Mouse (Mus musculus) forebrain, embryonic 15.5 days (tissue): ENCODE results near the gene Rnf157. TPM values are rescaled to one million over a fixed set of nuclear protein-coding genes. Genes with fewer than 3 reads are reported as not detected.
A peak's percentile ranks its signal among the peaks of the same experiment; 100 is the strongest.

Experiments
- ATAC-seq: fragments of 200-750 bp; cut with Nextera tagmentation; replicated peaks from 2 replicates; pipeline ENCODE4 v1.8.0; 2017; ENCODE audit warnings: mild to moderate bottlenecking, moderate TSS enrichment, moderate library complexity
- H3K27ac ChIP-seq: fragments of 300-500 bp; sonication (generic); replicated peaks from 2 replicates; pipeline ENCODE4 v1.5.1; 2015; ENCODE audit warnings: mild to moderate bottlenecking, inconsistent platforms
- H3K27me3 ChIP-seq: fragments of 300-500 bp; sonication (generic); 2 replicates; pipeline ENCODE4 v1.6.1; 2015; ENCODE audit warnings: inconsistent platforms
- H3K36me3 ChIP-seq: fragments of 300-500 bp; sonication (generic); 2 replicates; pipeline ENCODE4 v1.6.1; 2015; ENCODE audit warnings: mild to moderate bottlenecking, inconsistent platforms
- H3K4me1 ChIP-seq: fragments of 300-500 bp; sonication (generic); 2 replicates; pipeline ENCODE4 v1.6.1; 2015; ENCODE audit warnings: inconsistent platforms
- H3K4me2 ChIP-seq: fragments of 300-500 bp; sonication (generic); replicated peaks from 2 replicates; pipeline ENCODE4 v1.6.1; 2015; ENCODE audit warnings: mild to moderate bottlenecking, inconsistent platforms
- H3K4me3 ChIP-seq: fragments of 300-500 bp; sonication (generic); 2 replicates; pipeline ENCODE4 v1.5.1; 2015; ENCODE audit warnings: mild to moderate bottlenecking, inconsistent platforms
- H3K9ac ChIP-seq: fragments of 300-500 bp; sonication (generic); replicated peaks from 2 replicates; pipeline ENCODE4 v1.6.1; 2015; ENCODE audit warnings: mild to moderate bottlenecking, inconsistent platforms
- H3K9me3 ChIP-seq: fragments of 300-500 bp; sonication (generic); 2 replicates; pipeline ENCODE4 v1.6.1; 2016; ENCODE audit warnings: inconsistent platforms
- WGBS: fragments of 180-500 bp; shearing (Covaris S2); methylation state at CpG from one replicate; pipeline ENCODE4 v1.1.7; 2015; ENCODE audit warnings: mixed read lengths; 5-methylcytosine and 5-hydroxymethylcytosine counted together
- polyA plus RNA-seq: library from polyadenylated mRNA; unstranded; fragments of >200 nt; fragmentation: Nextera tagmentation; extraction: Ambion mirVana; gene quantifications from 2 replicates; pipeline ENCODE4 v1.2.1, GENCODE M21; 2015

Rnf157 gene
- polyA plus RNA-seq, 1 experiment from 2014 or later, result 53.4 TPM

DNA sequence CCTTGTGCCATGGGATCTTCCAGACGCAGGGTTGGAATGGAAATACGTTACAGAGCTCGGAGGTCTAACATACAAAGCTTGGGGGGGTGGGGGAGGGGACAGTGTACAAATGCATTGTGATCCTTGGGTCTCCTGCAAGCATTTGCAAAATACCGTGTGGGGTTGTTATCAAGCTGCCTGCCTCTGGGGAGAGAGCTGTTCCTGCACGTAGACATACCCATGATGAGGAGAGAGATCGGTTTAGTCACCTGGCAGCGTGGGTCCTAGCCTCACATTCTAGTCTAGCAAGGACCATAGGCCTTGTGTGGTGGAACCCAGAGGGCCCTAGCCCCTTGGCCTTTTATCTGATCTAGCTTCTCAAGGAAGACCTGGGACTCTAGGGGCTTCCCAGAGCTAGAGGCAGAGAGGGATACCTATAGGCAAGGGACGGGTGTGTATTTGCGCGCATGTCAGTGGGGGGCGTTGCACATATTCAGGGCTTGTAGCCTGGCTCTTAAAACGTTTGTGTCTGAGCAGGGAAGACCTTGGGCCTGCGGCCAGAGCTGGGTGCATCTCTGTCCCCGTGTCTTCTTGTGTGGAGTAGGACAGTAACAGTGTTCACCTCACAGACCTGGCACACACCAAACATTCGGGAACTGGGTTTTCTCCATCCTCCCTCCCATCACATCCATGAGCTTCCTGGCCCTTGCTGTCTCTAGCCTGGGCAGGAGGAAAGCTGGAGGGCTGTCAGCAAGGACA, 29.5 kb upstream of the Rnf157 start:
- ATAC-seq, result no peak
- Histone ChIP-seq H3K9ac (no peak overlapping the region), H3K4me2 (no peak overlapping the region), H3K9me3 (no peaks in the 10 kb centered on the region), H3K27ac (no peak overlapping the region), H3K4me3 (no peak overlapping the region), H3K4me1 (peaks cover 17% of the 10 kb centered on the region), H3K27me3 (peaks cover 10% of the 10 kb centered on the region; the same call in 1 of the 2 replicates), H3K36me3 (peaks cover 16% of the 10 kb centered on the region; the same call in 1 of the 2 replicates)
- WGBS, result 75% methylated on average over 15 of the region's 15 CpGs

DNA sequence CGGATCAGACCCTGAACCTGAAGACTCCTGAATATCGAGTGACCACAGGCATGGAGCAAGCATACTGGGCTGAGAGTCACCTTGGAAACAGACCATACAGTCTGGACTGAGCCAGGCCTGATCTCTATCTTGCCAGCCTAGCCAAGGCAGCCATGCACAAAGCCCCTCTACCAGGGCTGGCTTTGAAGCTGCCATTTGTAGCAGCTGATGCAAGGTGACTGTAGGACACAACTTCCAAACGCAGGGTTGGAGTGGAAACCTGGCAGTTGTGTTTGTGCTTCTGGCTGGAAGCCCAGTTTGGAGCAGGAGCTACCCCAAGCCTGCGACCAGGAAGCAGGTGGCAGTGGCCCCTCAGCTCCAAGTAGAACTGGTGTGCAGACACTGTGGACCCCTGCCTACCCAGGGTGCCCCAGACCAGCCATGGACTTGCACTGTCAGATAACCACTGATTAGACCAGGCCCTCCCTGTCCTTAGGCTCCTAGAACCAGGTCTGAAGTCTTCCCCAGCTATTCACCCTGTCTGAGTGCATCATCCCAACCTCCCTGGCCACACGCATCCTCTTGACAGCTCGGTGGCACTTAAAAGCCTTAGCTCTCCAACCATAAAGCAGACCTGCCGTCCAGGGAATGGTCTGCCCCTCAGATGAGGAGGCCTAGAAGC, 27.7 kb upstream of the Rnf157 start:
- Histone ChIP-seq H3K4me3 (no peak overlapping the region), H3K4me1 (peaks cover 31% of the 10 kb centered on the region), H3K9ac (no peak overlapping the region), H3K9me3 (no peaks in the 10 kb centered on the region), H3K4me2 (no peak overlapping the region), H3K36me3 (peaks cover 17% of the 10 kb centered on the region; the same call in 1 of the 2 replicates), H3K27me3 (no peaks in the 10 kb centered on the region), H3K27ac (peak overlapping the region; percentile 20; the same call in 1 of the 2 replicates)
- 71% methylated on average over 7 of the region's 7 CpGs for WGBS
- ATAC-seq, result no peak

DNA sequence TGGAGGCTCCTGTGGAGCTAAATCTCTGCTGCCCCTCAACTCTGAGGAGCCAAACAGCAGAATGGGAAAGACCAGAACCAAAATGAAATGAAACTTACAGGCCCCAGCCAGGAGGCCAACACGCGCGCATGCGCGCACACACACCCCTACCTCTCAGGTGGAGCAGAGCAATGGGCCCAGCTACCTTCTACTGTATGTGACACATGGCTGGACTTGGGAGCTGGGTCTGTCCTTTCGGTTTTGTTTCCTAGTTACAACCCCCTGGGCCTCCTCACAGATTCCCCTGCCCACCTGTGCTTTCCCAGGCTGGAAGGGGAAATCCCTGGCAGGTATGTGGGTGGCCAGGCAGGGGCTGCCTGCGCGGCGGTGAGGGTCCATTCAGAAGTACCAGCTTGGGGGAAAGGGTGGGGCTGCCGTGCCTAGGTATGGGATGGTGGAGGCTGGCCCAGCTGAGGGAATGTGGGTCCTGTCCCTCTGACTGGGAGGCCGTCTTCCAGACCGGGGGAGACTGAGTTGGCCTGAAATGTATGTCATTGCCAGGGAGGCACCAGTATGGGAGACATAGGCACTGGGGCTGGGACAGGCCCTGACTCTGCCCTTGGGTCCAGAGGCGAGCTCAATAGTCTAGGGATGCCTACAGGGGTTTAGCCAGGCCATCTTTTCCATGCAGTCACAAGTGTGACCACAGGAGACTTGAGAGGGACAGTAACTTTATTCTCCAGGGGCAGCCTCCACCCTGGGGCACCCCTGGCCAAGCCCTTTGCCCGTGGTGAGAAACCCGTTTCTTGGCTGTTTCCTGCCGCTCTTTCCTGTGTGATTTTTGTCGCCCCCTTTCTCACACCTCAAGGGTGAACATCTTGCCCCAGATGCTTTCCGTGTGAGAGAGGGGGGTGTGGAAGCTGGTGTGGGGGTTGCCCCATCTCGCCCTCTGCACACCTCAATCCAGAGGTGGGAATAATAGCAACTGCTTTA, 26.7 kb upstream of the Rnf157 start:
- peaks cover 36% of the 10 kb centered on the region for H3K4me1 ChIP-seq

GRCm38 (mm10) chr11:116437541-116437940, 24.7 kb upstream of the Rnf157 start:
- Histone ChIP-seq H3K27ac (no peak overlapping the region), H3K9ac (no peak overlapping the region), H3K36me3 (peaks cover 17% of the 10 kb centered on the region; the same call in 1 of the 2 replicates), H3K9me3 (no peaks in the 10 kb centered on the region), H3K27me3 (no peaks in the 10 kb centered on the region), H3K4me1 (peaks cover 36% of the 10 kb centered on the region), H3K4me3 (no peak overlapping the region), H3K4me2 (no peak overlapping the region)
- ATAC-seq, result no peak
- WGBS, result 87% methylated on average over 11 of the region's 11 CpGs

More for the DNA sequence above, 26.7 kb upstream of the Rnf157 start:
- ATAC-seq, result no peak
- WGBS, result 85% methylated on average over 19 of the region's 19 CpGs
- Histone ChIP-seq H3K4me3 (no peak overlapping the region), H3K9ac (no peak overlapping the region), H3K36me3 (peaks cover 17% of the 10 kb centered on the region; the same call in 1 of the 2 replicates), H3K27ac (no peak overlapping the region), H3K9me3 (no peaks in the 10 kb centered on the region), H3K27me3 (no peaks in the 10 kb centered on the region), H3K4me2 (no peak overlapping the region)

DNA sequence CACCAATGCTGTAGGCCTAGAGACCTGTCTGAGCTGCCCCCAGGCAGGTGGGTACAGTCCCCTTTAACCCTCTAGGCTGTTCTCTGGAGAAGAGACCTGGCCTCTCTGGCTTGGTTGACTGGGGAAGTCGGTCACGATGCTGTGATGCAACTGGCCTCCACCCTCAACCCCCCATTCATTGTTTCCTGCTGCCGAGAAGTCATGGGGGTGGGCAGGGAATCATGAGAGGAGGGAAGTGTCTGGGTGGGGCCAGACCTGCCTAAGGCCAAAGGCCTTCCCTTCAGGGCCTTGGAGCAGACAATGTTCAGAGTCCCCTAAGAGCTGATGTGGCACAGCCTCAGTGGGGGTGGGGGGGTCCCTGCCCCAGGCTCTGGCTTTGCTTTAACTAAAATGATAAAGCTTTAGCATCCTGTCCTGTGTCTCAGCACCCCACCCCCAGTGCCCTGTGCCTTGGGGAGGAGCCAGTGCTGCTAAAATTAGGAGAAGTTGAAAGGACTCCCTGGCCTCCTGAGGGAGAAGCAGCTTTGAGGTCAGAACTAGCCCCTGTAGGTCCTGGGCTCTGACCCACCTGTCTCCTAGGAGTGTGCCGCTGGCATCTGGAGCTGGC, 24.0 kb upstream of the Rnf157 start:
- WGBS, result 75% methylated on average over 4 of the region's 4 CpGs
- Histone ChIP-seq H3K27me3 (no peaks in the 10 kb centered on the region), H3K27ac (no peak overlapping the region), H3K4me1 (peaks cover 36% of the 10 kb centered on the region), H3K4me3 (peak overlapping the region; percentile 91; the same call in 1 of the 2 replicates), H3K4me2 (peak overlapping the region; percentile 84), H3K36me3 (peaks cover 17% of the 10 kb centered on the region; the same call in 1 of the 2 replicates), H3K9ac (no peak overlapping the region; the same call in 1 of the 2 replicates), H3K9me3 (no peaks in the 10 kb centered on the region)
- no peak for ATAC-seq

- H3K9me3 ChIP-seq, result no peaks in the 10 kb centered on the region
- peak overlapping the region; percentile 91 for H3K4me3 ChIP-seq
- H3K4me1 ChIP-seq, result peaks cover 37% of the 10 kb centered on the region
- 71% methylated on average over 5 of the region's 5 CpGs for WGBS
- H3K36me3 ChIP-seq, result peaks cover 17% of the 10 kb centered on the region; the same call in 1 of the 2 replicates
- peak overlapping the region; percentile 84 for H3K4me2 ChIP-seq
- peak overlapping the region; percentile 43; the same call in 1 of the 2 replicates for H3K27ac ChIP-seq
- peak overlapping the region; percentile 95 for H3K9ac ChIP-seq
- no peak for ATAC-seq
- no peaks in the 10 kb centered on the region for H3K27me3 ChIP-seq
Observed at GRCm38 (mm10) chr11:116435992-116436724, 23.3 kb upstream of the Rnf157 start.

DNA sequence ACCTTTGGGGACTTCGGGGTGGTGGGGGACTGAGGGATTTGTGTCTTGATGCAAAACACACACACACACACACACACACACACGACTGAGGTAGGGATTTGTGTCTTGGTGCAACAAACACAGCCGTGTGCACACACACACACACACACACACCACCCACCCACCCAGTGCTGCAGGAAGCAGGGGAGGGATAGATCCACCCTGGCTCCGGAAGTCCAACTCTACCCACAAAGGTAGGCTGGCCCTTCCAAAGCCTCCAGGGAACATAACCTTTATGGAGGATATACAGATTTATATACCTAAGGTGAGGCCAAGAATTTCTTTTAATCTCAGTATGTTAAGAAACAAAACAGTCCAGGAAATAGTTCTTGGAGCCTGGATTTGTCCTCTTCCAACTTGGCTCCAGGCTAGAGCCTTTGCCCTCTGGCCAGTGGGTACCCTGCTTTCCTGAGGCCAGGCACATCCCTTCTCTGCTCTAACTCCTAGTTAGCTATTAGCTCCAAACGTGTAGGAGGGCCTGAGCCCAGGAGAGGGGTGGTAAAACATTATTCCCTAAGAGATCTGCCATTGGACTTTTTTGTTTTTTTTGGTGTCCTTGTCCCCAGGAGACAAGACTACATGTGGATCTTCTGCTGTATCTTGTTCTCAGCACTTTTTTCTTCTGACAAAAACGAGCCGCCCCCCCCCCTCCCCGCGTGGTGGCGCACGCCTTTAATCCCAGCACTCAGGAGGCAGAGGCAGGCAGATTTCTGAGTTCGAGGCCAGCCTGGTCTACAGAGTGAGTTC, 22.3 kb upstream of the Rnf157 start:
- WGBS, result 47% methylated on average over 12 of the region's 12 CpGs
- peaks cover 17% of the 10 kb centered on the region; the same call in 1 of the 2 replicates for H3K36me3 ChIP-seq
- H3K9me3 ChIP-seq, result no peaks in the 10 kb centered on the region
- H3K4me1 ChIP-seq, result peaks cover 42% of the 10 kb centered on the region
- peak overlapping the region; percentile 84 for H3K4me2 ChIP-seq
- H3K9ac ChIP-seq, result peak overlapping the region; percentile 95
- peak overlapping the region; percentile 95 for H3K27ac ChIP-seq
- H3K4me3 ChIP-seq, result peak overlapping the region; percentile 91
- no peak for ATAC-seq
- H3K27me3 ChIP-seq, result no peaks in the 10 kb centered on the region

DNA sequence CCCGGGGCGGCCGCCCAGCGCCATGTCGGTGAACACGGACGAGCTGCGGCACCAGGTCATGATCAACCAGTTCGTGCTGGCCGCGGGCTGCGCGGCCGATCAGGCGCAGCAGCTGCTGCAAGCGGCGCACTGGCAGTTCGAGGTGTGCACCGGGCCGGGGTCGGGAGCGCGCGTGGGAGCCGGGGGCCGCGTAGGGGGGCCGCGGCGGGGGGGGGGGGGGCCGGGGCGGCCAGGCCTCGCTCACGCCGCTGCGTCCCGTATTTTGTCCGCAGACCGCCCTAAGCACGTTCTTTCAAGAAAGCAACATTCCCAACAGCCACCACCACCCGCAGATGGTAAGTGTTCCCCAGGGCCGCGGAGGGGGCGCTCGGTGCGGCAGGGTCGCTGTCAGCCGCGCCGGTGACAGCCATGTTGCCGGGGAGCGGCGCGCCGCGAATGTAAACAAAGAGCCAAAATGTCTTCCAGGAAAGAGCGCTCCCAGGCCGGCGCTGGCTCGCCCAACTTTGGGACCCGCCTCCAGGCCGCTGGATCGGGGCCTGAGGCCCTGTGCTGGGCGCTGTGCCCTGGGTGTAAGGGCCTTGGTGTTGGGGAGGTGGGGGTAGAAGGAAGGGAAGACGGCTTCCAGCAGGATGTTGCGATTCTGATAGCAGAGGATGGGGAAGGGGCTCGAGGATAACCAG, 21.6 kb upstream of the Rnf157 start:
- Histone ChIP-seq H3K4me3 (peak overlapping the region; percentile 91), H3K4me1 (peaks cover 39% of the 10 kb centered on the region), H3K27me3 (no peaks in the 10 kb centered on the region), H3K9ac (peak overlapping the region; percentile 95), H3K9me3 (no peaks in the 10 kb centered on the region), H3K4me2 (peak overlapping the region; percentile 84), H3K27ac (peak overlapping the region; percentile 95), H3K36me3 (peaks cover 13% of the 10 kb centered on the region; the same call in 1 of the 2 replicates)
- peak; percentile 7 for ATAC-seq
- under 1% methylated on average over 53 of the region's 67 CpGs for WGBS

DNA sequence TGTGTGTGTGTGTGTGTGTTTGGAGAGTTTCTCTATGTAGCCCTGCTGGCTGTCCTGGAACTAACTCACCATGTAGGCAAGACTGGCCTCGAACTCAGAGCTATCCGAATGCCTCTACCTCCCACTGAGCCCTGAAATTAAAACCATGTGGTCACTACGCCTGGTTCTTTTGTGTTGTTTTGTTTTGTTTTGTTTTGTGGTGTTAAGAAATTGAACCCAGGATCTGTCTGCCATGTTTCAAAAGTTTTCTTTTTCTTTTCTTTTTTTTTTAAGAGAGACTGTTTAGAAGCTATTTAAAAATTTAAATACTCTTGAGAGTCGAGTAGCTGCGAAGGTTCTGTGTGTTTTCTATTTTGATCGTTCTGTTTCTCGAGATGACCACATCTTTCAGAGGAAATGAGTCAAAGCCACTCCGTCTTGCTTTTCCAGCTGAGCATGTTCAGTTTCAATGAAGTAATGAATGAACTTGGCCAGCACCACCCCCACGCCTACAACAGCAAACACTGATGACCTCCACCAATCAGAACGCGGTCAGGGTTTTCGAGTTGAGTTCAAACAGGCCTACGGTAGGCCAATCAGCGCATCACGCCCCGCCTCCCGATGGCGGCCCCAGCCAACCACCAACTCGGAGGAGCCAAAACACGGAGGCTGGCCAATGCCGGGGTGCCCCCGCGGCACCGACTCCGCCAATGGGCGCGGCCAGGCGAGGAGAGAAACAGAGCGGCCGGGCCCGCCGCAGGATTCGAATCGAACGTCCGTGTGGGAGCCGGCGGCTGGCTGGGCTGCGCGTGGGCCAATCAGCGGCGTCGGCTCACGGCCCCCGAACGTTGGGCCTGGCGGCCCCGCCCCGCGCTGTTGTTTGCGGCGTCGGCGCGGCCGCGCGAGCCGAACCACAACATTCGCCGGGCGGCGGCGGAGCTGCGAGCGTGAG, 20.8 kb upstream of the Rnf157 start, which contains the start of gene Ubald2:
Gene Ubald2, plus strand, starts transcription at position 739 of the 931 bp plus-strand sequence.
- ATAC-seq, result peak; percentile 98
- Histone ChIP-seq H3K4me1 (peaks cover 33% of the 10 kb centered on the region), H3K27ac (peak within 1 kb of the TSS; percentile 95), H3K4me3 (peak within 1 kb of the TSS; percentile 91), H3K9ac (peak within 1 kb of the TSS; percentile 95), H3K4me2 (peak within 1 kb of the TSS; percentile 84), H3K9me3 (no peaks in the 10 kb centered on the region), H3K27me3 (no peaks in the 10 kb centered on the region), H3K36me3 (peaks cover 6% of the 10 kb centered on the region; the same call in 1 of the 2 replicates)
- 1% methylated on average over 65 of the region's 66 CpGs for whole genome bisulfite sequencing
